Mouse (Mus musculus) intestine, embryonic 15.5 days (tissue): ENCODE data around the gene Gm8212. TPM values are rescaled to one million over a fixed set of nuclear protein-coding genes. Genes with fewer than 3 reads are reported as not detected.
"Not testable (repeated sequence)": the region's sequence is repeated elsewhere in the genome, so short reads cannot be mapped to it uniquely, and the experiment has no call there.

ENCODE experiments used
- ATAC-seq: fragments of 200-750 bp; cut with Nextera tagmentation; 2 replicates; pipeline ENCODE4 v1.8.0; 2017; ENCODE audit warnings: moderate TSS enrichment, moderate library complexity
- H3K27ac ChIP-seq: fragments of 300-500 bp; sonication (generic); 2 replicates; pipeline ENCODE4 v1.5.1; 2015; ENCODE audit warnings: mild to moderate bottlenecking, inconsistent platforms
- H3K27me3 ChIP-seq: fragments of 300-500 bp; sonication (generic); replicated peaks from 2 replicates; pipeline ENCODE4 v1.6.1; 2015; ENCODE audit warnings: inconsistent platforms
- H3K36me3 ChIP-seq: fragments of 300-500 bp; sonication (generic); 2 replicates; pipeline ENCODE4 v1.6.1; 2015; ENCODE audit warnings: inconsistent platforms
- H3K4me1 ChIP-seq: fragments of 300-500 bp; sonication (generic); replicated peaks from 2 replicates; pipeline ENCODE4 v1.6.1; 2015; ENCODE audit warnings: inconsistent platforms
- H3K4me2 ChIP-seq: fragments of 300-500 bp; sonication (generic); replicated peaks from 2 replicates; pipeline ENCODE4 v1.6.1; 2015; ENCODE audit warnings: mild to moderate bottlenecking, inconsistent platforms
- H3K4me3 ChIP-seq: fragments of 300-500 bp; sonication (generic); replicated peaks from 2 replicates; pipeline ENCODE4 v1.5.1; 2015; ENCODE audit warnings: inconsistent platforms
- H3K9ac ChIP-seq: fragments of 300-500 bp; sonication (generic); 2 replicates; pipeline ENCODE4 v1.6.1; 2015; ENCODE audit warnings: inconsistent platforms
- H3K9me3 ChIP-seq: fragments of 300-500 bp; sonication (generic); 2 replicates; pipeline ENCODE4 v1.6.1; 2016; ENCODE audit warnings: inconsistent platforms
- WGBS: fragments of 180-500 bp; shearing (Covaris S2); methylation state at CpG from one replicate; pipeline ENCODE4 v1.1.7; 2015; 5-methylcytosine and 5-hydroxymethylcytosine counted together
- polyA plus RNA-seq: library from polyadenylated mRNA; unstranded; fragments of >200 nt; fragmentation: Nextera tagmentation; extraction: Ambion mirVana; gene quantifications from 2 replicates; pipeline ENCODE4 v1.2.1, GENCODE M21; 2015

Gm8212 gene
- not detected in 2 replicates for polyA plus RNA-seq

GRCm38 (mm10) chr14:44197361-44197760 lies at the start of gene Gm8212:
Gm8212 (plus strand) TSS chr14:44197661.
- H3K4me1 ChIP-seq, H3K4me3 ChIP-seq, H3K4me2 ChIP-seq, H3K36me3 ChIP-seq, H3K9me3 ChIP-seq, H3K27me3 ChIP-seq, H3K27ac ChIP-seq, H3K9ac ChIP-seq, ATAC-seq: not testable (repeated sequence)
- 90% methylated on average over 2 of the region's 3 CpGs for WGBS

- not testable (repeated sequence) for ATAC-seq, H3K36me3 ChIP-seq, H3K4me1 ChIP-seq, H3K4me2 ChIP-seq, H3K27ac ChIP-seq, H3K4me3 ChIP-seq, H3K9me3 ChIP-seq, H3K9ac ChIP-seq, H3K27me3 ChIP-seq
- WGBS = 90% methylated on average over 3 of the region's 3 CpGs
Observed at GRCm38 (mm10) chr14:44213154-44213553, 15.7 kb downstream of the Gm8212 start, which contains the start of gene 4930503E14Rik. 4930503E14Rik (minus strand) TSS chr14:44213254.

- ATAC-seq = no peak
- H3K4me2 ChIP-seq = no peak overlapping the region
- no peaks in the 10 kb centered on the region for H3K36me3 ChIP-seq
- no peak overlapping the region for H3K4me3 ChIP-seq
- H3K9ac ChIP-seq = no peak overlapping the region
- no peak overlapping the region for H3K27ac ChIP-seq
- WGBS = 90% methylated on average over 16 of the region's 16 CpGs
- H3K27me3 ChIP-seq = no peaks in the 10 kb centered on the region
- H3K9me3 ChIP-seq = no peaks in the 10 kb centered on the region
- H3K4me1 ChIP-seq = no peaks in the 10 kb centered on the region
Observed at GRCm38 (mm10) chr14:44248039-44248438, 50.6 kb downstream of the Gm8212 start.

Other genes with a start within 250 kb of the Gm8212 start
- not detected in 2 replicates for gene Ang5, start 240.6 kb upstream of the Gm8212 start, polyA plus RNA-seq
- not detected in 2 replicates for gene Ang6, start 195.4 kb upstream of the Gm8212 start, polyA plus RNA-seq
- 0.33 and 0.89 TPM in 2 replicates for gene Ear2, start 95.0 kb upstream of the Gm8212 start, polyA plus RNA-seq
- not detected in 2 replicates for gene Gm3327, start 73.8 kb upstream of the Gm8212 start, polyA plus RNA-seq
- gene 4930503E14Rik, start 15.6 kb downstream of the Gm8212 start, polyA plus RNA-seq = not detected in 2 replicates
- gene Gm8220, start 87.9 kb downstream of the Gm8212 start, polyA plus RNA-seq = not detected in 2 replicates
- gene Gm5930, start 140.9 kb downstream of the Gm8212 start, polyA plus RNA-seq = not detected in 2 replicates
- gene Gm8229, start 167.7 kb downstream of the Gm8212 start, polyA plus RNA-seq = not detected in 2 replicates
- gene Gm3371, start 213.0 kb downstream of the Gm8212 start, polyA plus RNA-seq = not detected in 2 replicates
- not detected in 2 replicates for gene Gm8232, start 236.0 kb downstream of the Gm8212 start, polyA plus RNA-seq